Mouse (Mus musculus) forebrain, embryonic 10.5 days (tissue): ENCODE results near the gene Pgm5. TPM values are rescaled to one million over a fixed set of nuclear protein-coding genes. Genes with fewer than 3 reads are reported as not detected.

ENCODE experiments used
- DNase-seq: peaks from one replicate; pipeline ENCODE4 v3.0.0-alpha.2; 2017; ENCODE audit warnings: low spot score; ENCODE audit errors: extremely low spot score
- H3K27ac ChIP-seq: fragments of 300-500 bp; sonication (generic); 2 replicates; pipeline ENCODE4 v1.5.1; 2016; ENCODE audit warnings: mild to moderate bottlenecking
- H3K27me3 ChIP-seq: fragments of 300-500 bp; sonication (generic); 2 replicates; pipeline ENCODE4 v1.6.1; 2016; ENCODE audit warnings: mild to moderate bottlenecking; ENCODE audit not compliant: poor library complexity, severe bottlenecking
- H3K36me3 ChIP-seq: fragments of 300-500 bp; sonication (generic); replicated peaks from 2 replicates; pipeline ENCODE4 v1.6.1; 2016; ENCODE audit warnings: mild to moderate bottlenecking, moderate library complexity
- H3K4me1 ChIP-seq: fragments of 300-500 bp; sonication (generic); 2 replicates; pipeline ENCODE4 v1.6.1; 2016
- H3K4me3 ChIP-seq: fragments of 300-500 bp; sonication (generic); 2 replicates; pipeline ENCODE4 v1.5.1; 2016; ENCODE audit warnings: mild to moderate bottlenecking, moderate library complexity
- H3K9me3 ChIP-seq: fragments of 300-500 bp; sonication (generic); 2 replicates; pipeline ENCODE4 v1.6.1; 2016; ENCODE audit warnings: mild to moderate bottlenecking, moderate library complexity
- WGBS: fragments of 180-500 bp; shearing (Covaris S2); methylation state at CpG from one replicate; pipeline ENCODE4 v1.1.7; 2016; 5-methylcytosine and 5-hydroxymethylcytosine counted together
- polyA plus RNA-seq: library from polyadenylated mRNA; unstranded; fragments of >200 nt; fragmentation: Nextera tagmentation; extraction: Ambion mirVana; gene quantifications from 2 replicates; pipeline ENCODE4 v1.2.1, GENCODE M21; 2016

Pgm5 gene
- polyA plus RNA-seq, 1 experiment from 2014 or later, result 0.11 TPM

GRCm38 (mm10) chr19:24848345-24848744 is 13.3 kb downstream of the Pgm5 start:
- Histone ChIP-seq H3K27me3 (no peaks in the 10 kb centered on the region), H3K4me3 (no peak overlapping the region), H3K9me3 (no peaks in the 10 kb centered on the region), H3K36me3 (no peaks in the 10 kb centered on the region), H3K4me1 (peaks cover 17% of the 10 kb centered on the region), H3K27ac (no peak overlapping the region)
- WGBS, result 67% methylated on average over 7 of the region's 7 CpGs
- no peak for DNase-seq

GRCm38 (mm10) chr19:24845007-24845546 is 16.6 kb downstream of the Pgm5 start:
- no peaks in the 10 kb centered on the region for H3K36me3 ChIP-seq
- H3K27ac ChIP-seq, result peak overlapping the region; percentile 3; the same call in 1 of the 2 replicates
- H3K4me1 ChIP-seq, result peaks cover 17% of the 10 kb centered on the region
- whole genome bisulfite sequencing, result 61% methylated on average over 7 of the region's 7 CpGs
- H3K4me3 ChIP-seq, result no peak overlapping the region
- no peaks in the 10 kb centered on the region for H3K9me3 ChIP-seq
- no peak for DNase-seq
- no peaks in the 10 kb centered on the region for H3K27me3 ChIP-seq

- peaks cover 10% of the 10 kb centered on the region for H3K4me1 ChIP-seq
- no peak overlapping the region for H3K4me3 ChIP-seq
- H3K27ac ChIP-seq, result no peak overlapping the region
- H3K27me3 ChIP-seq, result no peaks in the 10 kb centered on the region
- no peak for DNase-seq
- 88% methylated on average over 3 of the region's 3 CpGs for WGBS
- H3K9me3 ChIP-seq, result no peaks in the 10 kb centered on the region
- H3K36me3 ChIP-seq, result no peaks in the 10 kb centered on the region
Measured at GRCm38 (mm10) chr19:24842080-24842479, 19.6 kb downstream of the Pgm5 start.

GRCm38 (mm10) chr19:24824517-24824916 is 37.1 kb downstream of the Pgm5 start:
- no peak overlapping the region for H3K27ac ChIP-seq
- H3K9me3 ChIP-seq, result no peaks in the 10 kb centered on the region
- no peaks in the 10 kb centered on the region for H3K27me3 ChIP-seq
- DNase-seq, result no peak
- no peaks in the 10 kb centered on the region for H3K4me1 ChIP-seq
- no peaks in the 10 kb centered on the region for H3K36me3 ChIP-seq
- 93% methylated on average over 4 of the region's 4 CpGs for WGBS
- no peak overlapping the region for H3K4me3 ChIP-seq

GRCm38 (mm10) chr19:24815661-24816221 is 45.9 kb downstream of the Pgm5 start:
- no peak for DNase-seq
- H3K9me3 ChIP-seq, result no peaks in the 10 kb centered on the region
- WGBS, result 86% methylated on average over 12 of the region's 12 CpGs
- peaks cover 38% of the 10 kb centered on the region for H3K4me1 ChIP-seq
- H3K27ac ChIP-seq, result no peak overlapping the region
- no peaks in the 10 kb centered on the region for H3K36me3 ChIP-seq
- no peak overlapping the region for H3K4me3 ChIP-seq
- H3K27me3 ChIP-seq, result peaks cover 44% of the 10 kb centered on the region

GRCm38 (mm10) chr19:24812861-24813293 is 48.8 kb downstream of the Pgm5 start:
- Histone ChIP-seq H3K27ac (peak overlapping the region; percentile 58; the same call in 1 of the 2 replicates), H3K4me3 (no peak overlapping the region), H3K27me3 (peaks cover 63% of the 10 kb centered on the region), H3K4me1 (peaks cover 38% of the 10 kb centered on the region), H3K9me3 (no peaks in the 10 kb centered on the region), H3K36me3 (no peaks in the 10 kb centered on the region)
- WGBS, result 25% methylated on average over 8 of the region's 8 CpGs
- DNase-seq, result peak; percentile 25

GRCm38 (mm10) chr19:24812106-24812810 is 49.4 kb downstream of the Pgm5 start:
- Histone ChIP-seq H3K27me3 (peaks cover 65% of the 10 kb centered on the region), H3K4me3 (no peak overlapping the region), H3K27ac (no peak overlapping the region), H3K9me3 (no peaks in the 10 kb centered on the region), H3K36me3 (no peaks in the 10 kb centered on the region), H3K4me1 (peaks cover 38% of the 10 kb centered on the region)
- no peak for DNase-seq
- WGBS, result 49% methylated on average over 7 of the region's 7 CpGs

GRCm38 (mm10) chr19:24811451-24811850 is 50.2 kb downstream of the Pgm5 start:
- no peak for DNase-seq
- Histone ChIP-seq H3K27ac (no peak overlapping the region), H3K4me1 (peaks cover 33% of the 10 kb centered on the region), H3K27me3 (peaks cover 61% of the 10 kb centered on the region), H3K36me3 (no peaks in the 10 kb centered on the region), H3K4me3 (no peak overlapping the region), H3K9me3 (no peaks in the 10 kb centered on the region)
- 84% methylated on average over 10 of the region's 10 CpGs for WGBS

- DNase-seq, result no peak
- no peaks in the 10 kb centered on the region for H3K36me3 ChIP-seq
- peaks cover 1% of the 10 kb centered on the region; the same call in 1 of the 2 replicates for H3K4me1 ChIP-seq
- WGBS, result 87% methylated on average over 3 of the region's 3 CpGs
- H3K9me3 ChIP-seq, result no peaks in the 10 kb centered on the region
- no peak overlapping the region for H3K4me3 ChIP-seq
- no peak overlapping the region for H3K27ac ChIP-seq
- peaks cover 28% of the 10 kb centered on the region for H3K27me3 ChIP-seq
Measured at GRCm38 (mm10) chr19:24806013-24806412, 55.6 kb downstream of the Pgm5 start.

GRCm38 (mm10) chr19:24797606-24798005 is 64.0 kb downstream of the Pgm5 start:
- Histone ChIP-seq H3K27me3 (no peaks in the 10 kb centered on the region), H3K4me1 (peaks cover 7% of the 10 kb centered on the region; the same call in 1 of the 2 replicates), H3K36me3 (no peaks in the 10 kb centered on the region), H3K9me3 (no peaks in the 10 kb centered on the region), H3K4me3 (no peak overlapping the region), H3K27ac (no peak overlapping the region)
- WGBS, result 83% methylated on average over 9 of the region's 9 CpGs
- no peak for DNase-seq

- H3K4me1 ChIP-seq, result peaks cover 7% of the 10 kb centered on the region; the same call in 1 of the 2 replicates
- H3K9me3 ChIP-seq, result no peaks in the 10 kb centered on the region
- no peaks in the 10 kb centered on the region for H3K36me3 ChIP-seq
- 86% methylated on average over 6 of the region's 6 CpGs for WGBS
- H3K27ac ChIP-seq, result peak overlapping the region; percentile 35; the same call in 1 of the 2 replicates
- no peak for DNase-seq
- no peaks in the 10 kb centered on the region for H3K27me3 ChIP-seq
- no peak overlapping the region for H3K4me3 ChIP-seq
Measured at GRCm38 (mm10) chr19:24794350-24794749, 67.3 kb downstream of the Pgm5 start.

GRCm38 (mm10) chr19:24793545-24794139 is 68.0 kb downstream of the Pgm5 start:
- Histone ChIP-seq H3K4me1 (peaks cover 7% of the 10 kb centered on the region; the same call in 1 of the 2 replicates), H3K27me3 (no peaks in the 10 kb centered on the region), H3K4me3 (no peak overlapping the region), H3K27ac (peak overlapping the region; percentile 35; the same call in 1 of the 2 replicates), H3K36me3 (no peaks in the 10 kb centered on the region), H3K9me3 (no peaks in the 10 kb centered on the region)
- WGBS, result 81% methylated on average over 9 of the region's 9 CpGs
- DNase-seq, result no peak

GRCm38 (mm10) chr19:24792876-24793275 is 68.8 kb downstream of the Pgm5 start:
- Histone ChIP-seq H3K4me1 (peaks cover 5% of the 10 kb centered on the region; the same call in 1 of the 2 replicates), H3K36me3 (no peaks in the 10 kb centered on the region), H3K4me3 (no peak overlapping the region), H3K27me3 (no peaks in the 10 kb centered on the region), H3K9me3 (no peaks in the 10 kb centered on the region), H3K27ac (0 out of 2 replicates have a peak overlapping the region, but pooled peaks have one; percentile 15)
- no peak for DNase-seq
- WGBS, result 83% methylated on average over 5 of the region's 5 CpGs
